Mouse (Mus musculus) T-helper 1 cell (primary cell): ENCODE measurements around the gene C330021F23Rik.

ENCODE experiments used
- in situ Hi-C: fragments of 300-600 bp; cut with MboI, MseI; formaldehyde crosslinking; loops from one replicate; pipeline ENCODE4 v1.15.1; 2025; ENCODE audit warnings: high pct_unique_total_duplicates

C330021F23Rik gene

GRCm38 (mm10) chr8:3587391-3588257 is 19.8 kb downstream of the C330021F23Rik start:
- in situ Hi-C loops, result no loop called here

DNA sequence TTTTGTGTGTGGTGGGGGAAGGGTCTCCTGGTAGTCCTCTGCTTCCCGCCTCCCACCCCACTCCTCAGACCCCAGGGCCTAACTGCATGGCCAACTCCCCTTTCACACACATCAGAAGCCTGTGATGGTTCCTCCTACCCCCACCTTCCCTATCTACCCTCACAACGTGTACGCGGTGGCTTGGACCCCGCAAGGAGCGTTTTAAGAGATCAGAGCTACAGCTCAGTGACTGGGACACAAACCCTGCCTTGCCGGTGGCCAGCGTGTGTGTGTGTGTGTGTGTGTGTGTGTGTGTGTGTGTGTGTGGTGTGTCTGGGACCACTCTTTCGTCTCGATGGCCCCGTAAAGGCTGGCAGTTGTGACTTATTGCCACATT is 20.5 kb downstream of the C330021F23Rik start:
- in situ Hi-C loops, result no loop called here

- in situ Hi-C loops, result no loop called here
Observed at GRCm38 (mm10) chr8:3593470-3593869, 25.7 kb downstream of the C330021F23Rik start.

GRCm38 (mm10) chr8:3594466-3594865 is 26.7 kb downstream of the C330021F23Rik start:
- in situ Hi-C loops, result no loop called here

GRCm38 (mm10) chr8:3598054-3598453 is 30.3 kb downstream of the C330021F23Rik start:
- in situ Hi-C loops, result no loop called here

DNA sequence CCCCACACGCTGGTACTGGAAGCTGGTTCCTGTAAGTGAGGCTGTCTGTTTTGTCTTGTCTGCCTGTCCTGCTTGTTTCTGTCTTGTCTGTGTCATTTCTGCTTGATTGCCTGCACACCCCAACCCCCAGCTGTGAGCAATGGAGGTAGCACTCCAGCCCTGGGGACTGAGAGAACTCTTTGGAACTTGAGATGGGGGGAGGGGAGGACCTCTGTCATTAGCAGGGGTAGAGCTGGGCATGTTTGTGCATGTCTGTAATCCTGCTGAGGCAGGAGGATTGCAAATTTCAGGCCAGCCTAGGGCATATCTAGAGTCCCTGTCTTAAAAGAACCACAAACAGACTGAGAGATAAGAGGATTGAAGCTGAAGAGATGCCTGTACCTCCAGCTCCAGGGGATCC is 31.4 kb downstream of the C330021F23Rik start:
- in situ Hi-C loops, result no loop called here

DNA sequence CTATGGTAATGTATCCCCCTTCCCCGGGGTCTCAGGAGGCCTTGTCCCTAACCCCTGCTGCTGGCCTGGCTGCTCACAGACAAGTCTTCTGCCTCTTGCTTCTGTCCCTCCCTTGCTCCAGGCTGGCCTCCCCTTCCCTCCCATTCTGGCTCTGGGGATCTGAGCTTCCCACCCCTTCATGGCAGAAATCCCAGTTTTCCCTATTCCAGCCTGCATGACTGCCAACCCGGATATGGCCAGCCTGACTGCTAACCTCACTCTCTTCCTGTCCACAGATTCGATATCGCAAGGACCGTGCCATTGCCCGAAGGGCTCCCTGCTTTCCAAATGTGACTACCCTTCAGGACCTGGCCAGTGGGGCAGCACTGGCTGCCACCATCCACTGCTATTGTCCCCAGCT is 32.6 kb downstream of the C330021F23Rik start:
- in situ Hi-C loops, result no loop called here

DNA sequence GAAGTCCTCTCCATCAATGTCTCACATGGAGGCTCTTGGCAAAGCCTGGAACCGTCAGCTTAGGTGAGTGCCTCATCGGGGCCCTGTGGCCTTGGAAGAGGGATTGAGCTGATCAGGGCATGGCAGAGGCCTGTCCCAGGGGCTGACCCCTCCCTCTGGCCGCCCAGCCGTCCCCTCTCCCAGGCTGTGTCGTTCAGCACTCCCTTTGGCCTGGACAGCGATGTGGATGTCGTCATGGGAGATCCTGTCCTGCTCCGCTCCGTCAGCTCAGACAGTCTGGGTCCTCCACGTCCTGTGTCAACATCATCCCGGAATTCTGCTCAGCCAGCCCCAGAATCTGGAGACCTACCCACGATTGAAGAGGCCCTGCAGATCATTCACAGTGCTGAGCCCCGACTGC is 35.6 kb downstream of the C330021F23Rik start:
- in situ Hi-C loops, result no loop called here

- in situ Hi-C loops, result no loop called here
Observed at GRCm38 (mm10) chr8:3606593-3606992, 38.8 kb downstream of the C330021F23Rik start.

- in situ Hi-C loops, result no loop called here
Observed at GRCm38 (mm10) chr8:3607822-3608221, 40.0 kb downstream of the C330021F23Rik start.

DNA sequence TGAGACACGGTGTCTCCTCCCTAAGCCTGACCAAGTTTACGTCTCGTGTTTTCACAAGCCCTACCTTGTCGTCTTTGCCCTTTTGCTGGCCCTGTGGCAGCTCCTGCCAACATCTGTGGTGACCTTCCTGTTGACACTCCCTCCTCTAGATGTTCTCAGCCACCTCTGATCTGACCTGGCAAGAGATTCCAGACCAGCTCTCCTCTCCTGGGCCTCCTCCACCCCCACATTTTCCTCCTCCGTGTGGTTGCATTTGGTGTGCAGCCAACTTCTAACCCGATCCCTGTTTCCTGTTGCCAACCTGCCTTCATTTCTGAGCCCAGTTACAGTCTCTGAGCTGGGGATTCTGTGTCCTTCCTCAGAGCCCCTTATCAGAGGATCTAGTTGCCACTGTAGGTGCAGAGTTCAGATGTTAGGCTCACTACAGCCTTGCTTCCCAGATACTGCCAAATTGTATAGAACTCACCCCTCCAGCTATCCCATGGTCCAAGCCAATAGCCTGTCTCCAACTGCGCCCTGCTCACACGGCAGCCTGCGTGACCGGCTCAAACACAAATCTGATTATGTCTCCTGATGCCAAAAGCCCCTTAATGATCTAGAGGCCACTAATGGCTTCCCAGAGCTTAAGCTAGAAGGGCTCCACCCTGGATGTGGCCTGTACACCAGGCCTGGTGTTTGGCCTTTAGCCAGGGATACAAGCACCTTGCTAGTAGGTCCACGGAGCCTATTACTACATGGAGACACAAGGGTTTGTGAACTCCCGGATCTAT is 41.4 kb downstream of the C330021F23Rik start:
- in situ Hi-C loops, result no loop called here

- in situ Hi-C loops, result no loop called here
Observed at GRCm38 (mm10) chr8:3609816-3610150, 42.0 kb downstream of the C330021F23Rik start.

- in situ Hi-C loops, result loop anchor here (10.0 kb wide), 1 partner anchor 603 kb away; the partner anchor contains the start of gene Lrrc8e
Observed at GRCm38 (mm10) chr8:3621199-3621970, 53.6 kb downstream of the C330021F23Rik start, which contains the start of the genes Xab2 and Pet100. Xab2 (minus strand) TSS chr8:3621316. Pet100 (plus strand) TSS chr8:3621548.

DNA sequence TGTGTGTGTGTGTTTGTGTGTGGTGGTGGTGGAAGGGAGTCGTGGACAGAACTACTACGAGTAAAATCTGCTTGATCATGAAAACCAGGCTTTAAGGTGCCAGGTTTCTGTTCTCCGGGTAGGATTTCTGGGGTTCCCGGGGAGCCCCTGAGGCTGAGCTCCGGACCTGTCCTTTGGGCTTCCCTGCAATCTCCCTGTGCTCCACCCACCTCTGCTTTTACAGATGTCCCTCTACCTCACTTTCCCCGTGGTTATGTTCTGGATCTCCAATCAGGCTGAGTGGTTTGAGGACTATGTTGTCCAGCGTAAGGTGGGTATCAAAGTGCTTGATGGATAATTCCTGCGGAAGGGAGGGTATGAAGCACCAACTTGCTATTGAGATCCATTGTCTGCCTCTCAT is 54.3 kb downstream of the C330021F23Rik start:
- in situ Hi-C loops, result loop anchor here (10.0 kb wide), 1 partner anchor 603 kb away; the partner anchor contains the start of gene Lrrc8e

GRCm38 (mm10) chr8:3625445-3625844 is 57.7 kb downstream of the C330021F23Rik start, which contains the start of gene Pcp2:
Pcp2 (minus strand) TSS chr8:3625545.
- in situ Hi-C loops, result loop anchor here (10.0 kb wide), 1 partner anchor 599 kb away; the partner anchor contains the start of gene Lrrc8e

DNA sequence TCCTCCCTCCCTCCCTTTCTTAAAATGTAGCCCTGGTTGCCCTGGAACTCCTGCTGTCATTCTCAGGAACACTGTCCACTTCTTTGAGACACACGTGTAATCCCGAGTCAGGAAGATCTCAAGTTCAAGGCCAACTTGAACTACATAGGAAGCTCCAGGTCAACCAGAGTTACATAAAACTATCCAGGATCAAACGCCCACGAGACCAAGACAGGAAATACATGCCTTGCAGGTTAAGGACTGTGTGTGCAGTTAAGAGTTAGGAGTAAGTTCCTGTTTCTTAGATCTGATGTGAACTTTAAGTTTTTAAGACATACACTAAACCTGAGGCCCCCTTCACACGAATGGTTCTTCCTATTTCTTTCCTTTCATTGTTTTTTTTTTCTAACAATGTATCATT is 59.2 kb downstream of the C330021F23Rik start:
- in situ Hi-C loops, result loop anchor here (10.0 kb wide), 1 partner anchor 598 kb away; the partner anchor contains the start of gene Lrrc8e

- in situ Hi-C loops, result loop anchor here (10.0 kb wide), 1 partner anchor 597 kb away; the partner anchor contains the start of gene Lrrc8e
Observed at GRCm38 (mm10) chr8:3628014-3628413, 60.2 kb downstream of the C330021F23Rik start.

GRCm38 (mm10) chr8:3630647-3631477 is 63.1 kb downstream of the C330021F23Rik start, which contains the start of gene Stxbp2:
Stxbp2 (plus strand) TSS chr8:3630955.
- in situ Hi-C loops, result loop anchor here (5.0 kb wide), 1 partner anchor 41 kb away; the partner anchor contains the start of gene Fcor

- in situ Hi-C loops, result loop anchor here (5.0 kb wide), 1 partner anchor 41 kb away; the partner anchor contains the start of gene Fcor
Observed at GRCm38 (mm10) chr8:3631478-3631875, 63.7 kb downstream of the C330021F23Rik start.
